Mouse (Mus musculus) hindbrain, embryonic 14.5 days (tissue): ENCODE results near the gene Mrpl47. TPM values are rescaled to one million over a fixed set of nuclear protein-coding genes. Genes with fewer than 3 reads are reported as not detected.
"Not testable (repeated sequence)": the region's sequence is repeated elsewhere in the genome, so short reads cannot be mapped to it uniquely, and the experiment has no call there.

ENCODE experiments used
- ATAC-seq: fragments of 200-750 bp; cut with Nextera tagmentation; 2 replicates; pipeline ENCODE4 v1.8.0; 2017; ENCODE audit warnings: moderate number of reproducible peaks, mild to moderate bottlenecking, moderate TSS enrichment, moderate library complexity; ENCODE audit not compliant: low FRiP score
- DNase-seq: peaks from one replicate; pipeline ENCODE4 v3.0.0-alpha.2; 2015; ENCODE audit warnings: low spot score
- H3K27ac ChIP-seq: fragments of 300-500 bp; sonication (generic); 2 replicates; pipeline ENCODE4 v1.5.1; 2014; ENCODE audit warnings: mild to moderate bottlenecking, moderate library complexity
- H3K27me3 ChIP-seq: fragments of 300-500 bp; sonication (generic); 2 replicates; pipeline ENCODE4 v1.6.1; 2014; ENCODE audit warnings: mild to moderate bottlenecking, low read length, mixed read lengths; ENCODE audit not compliant: control insufficient read depth, insufficient read depth
- H3K36me3 ChIP-seq: fragments of 300-500 bp; sonication (generic); replicated peaks from 2 replicates; pipeline ENCODE4 v1.6.1; 2014; ENCODE audit not compliant: control insufficient read depth, insufficient read depth
- H3K4me1 ChIP-seq: fragments of 300-500 bp; sonication (generic); replicated peaks from 2 replicates; pipeline ENCODE4 v1.6.1; 2014; ENCODE audit warnings: antibody characterized with exemption, low read length, mixed read lengths; ENCODE audit not compliant: control insufficient read depth, insufficient read depth
- H3K4me2 ChIP-seq: fragments of 300-500 bp; sonication (generic); replicated peaks from 2 replicates; pipeline ENCODE4 v1.6.1; 2014; ENCODE audit warnings: mild to moderate bottlenecking, moderate library complexity
- H3K4me3 ChIP-seq: fragments of 300-500 bp; sonication (generic); replicated peaks from 2 replicates; pipeline ENCODE4 v1.5.1; 2014; ENCODE audit warnings: mild to moderate bottlenecking, low read length
- H3K9ac ChIP-seq: fragments of 300-500 bp; sonication (generic); 2 replicates; pipeline ENCODE4 v1.6.1; 2014
- H3K9me3 ChIP-seq: fragments of 300-500 bp; sonication (generic); 2 replicates; pipeline ENCODE4 v1.6.1; 2016; ENCODE audit warnings: low read length; ENCODE audit not compliant: control insufficient read depth
- WGBS: fragments of 180-500 bp; shearing (Covaris S2); extraction: QIAGEN DNeasy Blood & Tissue Kit; methylation state at CpG from one replicate; pipeline ENCODE4 v1.1.7; 2014; 5-methylcytosine and 5-hydroxymethylcytosine counted together
- polyA plus RNA-seq: library from polyadenylated mRNA; unstranded; fragments of >200 nt; fragmentation: Nextera tagmentation; extraction: Ambion mirVana; gene quantifications from 2 replicates; pipeline ENCODE4 v1.2.1, GENCODE M21; 2014

Gene Mrpl47
- polyA plus RNA-seq, 1 experiment from 2014 or later = 33.2 TPM

- no peaks in the 10 kb centered on the region for H3K27me3 ChIP-seq
- 93% methylated on average over 3 of the region's 3 CpGs for WGBS
- ATAC-seq = no peak
Measured at GRCm38 (mm10) chr3:32713711-32714110, 23.7 kb downstream of the Mrpl47 start.

GRCm38 (mm10) chr3:32709388-32709787 lies 28.0 kb downstream of the Mrpl47 start:
- H3K4me3 ChIP-seq = peak overlapping the region; percentile 62
- H3K9ac ChIP-seq = peak overlapping the region; percentile 68
- H3K9me3 ChIP-seq = no peaks in the 10 kb centered on the region
- ATAC-seq = no peak
- WGBS = 10% methylated on average over 9 of the region's 9 CpGs
- peak overlapping the region; percentile 77 for H3K4me2 ChIP-seq
- no peak for DNase-seq
- peak overlapping the region; percentile 86; the same call in 1 of the 2 replicates for H3K27ac ChIP-seq
- H3K36me3 ChIP-seq = peaks cover 28% of the 10 kb centered on the region
- H3K4me1 ChIP-seq = peaks cover 15% of the 10 kb centered on the region; the same call in 1 of the 2 replicates
- no peaks in the 10 kb centered on the region for H3K27me3 ChIP-seq

More at GRCm38 (mm10) chr3:32713711-32714110, 23.7 kb downstream of the Mrpl47 start:
- Histone ChIP-seq H3K9ac (no peak overlapping the region), H3K36me3 (peaks cover 70% of the 10 kb centered on the region), H3K4me3 (no peak overlapping the region), H3K4me1 (peaks cover 15% of the 10 kb centered on the region; the same call in 1 of the 2 replicates), H3K27ac (no peak overlapping the region), H3K4me2 (no peak overlapping the region), H3K9me3 (no peaks in the 10 kb centered on the region)
- DNase-seq = no peak

GRCm38 (mm10) chr3:32708368-32709231 lies 28.8 kb downstream of the Mrpl47 start:
- Histone ChIP-seq H3K9ac (peak overlapping the region; percentile 68), H3K36me3 (peaks cover 20% of the 10 kb centered on the region), H3K27ac (peak overlapping the region; percentile 86), H3K4me3 (peak overlapping the region; percentile 62), H3K4me2 (peak overlapping the region; percentile 77), H3K4me1 (peaks cover 15% of the 10 kb centered on the region; the same call in 1 of the 2 replicates), H3K9me3 (no peaks in the 10 kb centered on the region), H3K27me3 (no peaks in the 10 kb centered on the region)
- under 1% methylated on average over 88 of the region's 90 CpGs for WGBS
- DNase-seq = peak; percentile 94
- peak; percentile 100 for ATAC-seq

- Histone ChIP-seq H3K4me2 (peak overlapping the region; percentile 52), H3K36me3 (peaks cover 14% of the 10 kb centered on the region), H3K4me1 (peaks cover 15% of the 10 kb centered on the region; the same call in 1 of the 2 replicates), H3K4me3 (peak overlapping the region; percentile 62), H3K27ac (no peak overlapping the region), H3K9ac (peak overlapping the region; percentile 37; the same call in 1 of the 2 replicates), H3K27me3 (no peaks in the 10 kb centered on the region), H3K9me3 (no peaks in the 10 kb centered on the region)
- 7% methylated on average over 4 of the region's 4 CpGs for WGBS
- ATAC-seq = no peak
- DNase-seq = no peak
Measured at GRCm38 (mm10) chr3:32708052-32708367, 29.4 kb downstream of the Mrpl47 start.

- 80% methylated on average over 9 of the region's 9 CpGs for WGBS
- not testable (repeated sequence) for DNase-seq, H3K27me3 ChIP-seq, H3K27ac ChIP-seq, H3K36me3 ChIP-seq, H3K9me3 ChIP-seq, H3K4me3 ChIP-seq, ATAC-seq, H3K4me2 ChIP-seq, H3K9ac ChIP-seq
- peaks cover 12% of the 10 kb centered on the region; the same call in 1 of the 2 replicates for H3K4me1 ChIP-seq
Measured at GRCm38 (mm10) chr3:32705647-32706348, 31.6 kb downstream of the Mrpl47 start, which contains the start of gene Actl6a. Actl6a (plus strand) TSS chr3:32706298.

GRCm38 (mm10) chr3:32704632-32705031 lies 32.8 kb downstream of the Mrpl47 start:
- H3K9ac ChIP-seq, H3K4me2 ChIP-seq, H3K27ac ChIP-seq, H3K9me3 ChIP-seq, ATAC-seq, H3K36me3 ChIP-seq, H3K4me1 ChIP-seq, H3K27me3 ChIP-seq, H3K4me3 ChIP-seq, DNase-seq: not testable (repeated sequence)
- WGBS = 89% methylated on average over 10 of the region's 10 CpGs

- not testable (repeated sequence) for H3K4me1 ChIP-seq, H3K36me3 ChIP-seq, H3K9ac ChIP-seq, H3K9me3 ChIP-seq, H3K27me3 ChIP-seq, H3K4me2 ChIP-seq, H3K4me3 ChIP-seq, H3K27ac ChIP-seq, ATAC-seq, DNase-seq
- 92% methylated on average over 6 of the region's 6 CpGs for WGBS
Measured at GRCm38 (mm10) chr3:32704021-32704420, 33.4 kb downstream of the Mrpl47 start.

GRCm38 (mm10) chr3:32698228-32698863 lies 39.1 kb downstream of the Mrpl47 start:
- 38% methylated on average over 7 of the region's 7 CpGs for WGBS
- H3K9ac ChIP-seq = no peak overlapping the region

GRCm38 (mm10) chr3:32695583-32695980 lies 41.8 kb downstream of the Mrpl47 start:
- no peaks in the 10 kb centered on the region for H3K36me3 ChIP-seq
- no peaks in the 10 kb centered on the region for H3K9me3 ChIP-seq
- H3K4me1 ChIP-seq = no peaks in the 10 kb centered on the region
- 91% methylated on average over 4 of the region's 4 CpGs for WGBS
- no peak overlapping the region for H3K4me2 ChIP-seq
- H3K27me3 ChIP-seq = no peaks in the 10 kb centered on the region
- H3K9ac ChIP-seq = no peak overlapping the region
- DNase-seq (no peak), ATAC-seq (no peak)
- H3K27ac ChIP-seq = no peak overlapping the region
- H3K4me3 ChIP-seq = no peak overlapping the region

More at GRCm38 (mm10) chr3:32698228-32698863, 39.1 kb downstream of the Mrpl47 start:
- H3K27me3 ChIP-seq = no peaks in the 10 kb centered on the region
- no peak overlapping the region for H3K27ac ChIP-seq
- peak; percentile 90 for ATAC-seq
- no peaks in the 10 kb centered on the region for H3K9me3 ChIP-seq
- no peak overlapping the region for H3K4me3 ChIP-seq
- peak; percentile 92 for DNase-seq
- H3K36me3 ChIP-seq = no peaks in the 10 kb centered on the region
- no peaks in the 10 kb centered on the region for H3K4me1 ChIP-seq
- H3K4me2 ChIP-seq = no peak overlapping the region
